Mouse (Mus musculus): Measurements from ENCODE around the gene Pofut1. TPM values are rescaled to one million over a fixed set of nuclear protein-coding genes. Genes with fewer than 3 reads are reported as not detected.
A peak's percentile ranks its signal among the peaks of the same experiment; 100 is the strongest.

Gene Pofut1
- polyA plus RNA-seq, 1 experiment from 2014 or later, result 6.6 TPM

GRCm38 (mm10) chr2:153238406-153238805 lies 2.9 kb upstream of the Pofut1 start:
- Histone ChIP-seq H3K4me3 (ENCODE audit: control insufficient read depth in 1 of 2, insufficient read depth in 1 of 2, low read depth in 1 of 2, low read length in 2 of 2) (no peak overlapping the region), H3K36me3 (ENCODE audit: control insufficient read depth, insufficient read depth, low read length) (peaks cover 35% of the 10 kb centered on the region), H3K4me1 (ENCODE audit: control insufficient read depth in 2 of 2, insufficient read depth in 2 of 2, low read length in 2 of 2) (peaks cover 9 to 37% of the 10 kb centered on the region in 2 experiments), H3K27ac (replicated peaks in 1 of 2; ENCODE audit: control insufficient read depth in 1 of 2, insufficient read depth in 1 of 2, low read depth in 2 of 2, low read length in 2 of 2) (peak overlapping the region in 1 of 2 experiments; percentile 95; a peak in 2 of 4 replicates), H3K4me2 (ENCODE audit: low read length) (peak overlapping the region; percentile 91), H3K9ac (ENCODE audit: low read length) (peak overlapping the region; percentile 99), H3K27me3 (ENCODE audit: control insufficient read depth, insufficient read depth, low read length) (no peaks in the 10 kb centered on the region), H3K9me3 (ENCODE audit: control insufficient read depth, low read length) (no peaks in the 10 kb centered on the region)
- no peak for ATAC-seq (ENCODE audit: insufficient number of reproducible peaks, insufficient read depth, low FRiP score, low read depth)
- 45% methylated on average over 2 of the region's 2 CpGs for WGBS

GRCm38 (mm10) chr2:153239021-153239859 lies 2.1 kb upstream of the Pofut1 start:
- WGBS, result 25% methylated on average over 7 of the region's 7 CpGs
- no peak for ATAC-seq (ENCODE audit: insufficient number of reproducible peaks, insufficient read depth, low FRiP score, low read depth)
- Histone ChIP-seq H3K27ac (replicated peaks in 1 of 2; ENCODE audit: control insufficient read depth in 1 of 2, insufficient read depth in 1 of 2, low read depth in 2 of 2, low read length in 2 of 2) (peak overlapping the region; percentile 83 to 95), H3K4me1 (ENCODE audit: control insufficient read depth in 2 of 2, insufficient read depth in 2 of 2, low read length in 2 of 2) (peaks cover 9 to 37% of the 10 kb centered on the region in 2 experiments), H3K4me2 (ENCODE audit: low read length) (peak overlapping the region; percentile 91), H3K4me3 (ENCODE audit: control insufficient read depth in 1 of 2, insufficient read depth in 1 of 2, low read depth in 1 of 2, low read length in 2 of 2) (peak overlapping the region; percentile 97 to 98), H3K27me3 (ENCODE audit: control insufficient read depth, insufficient read depth, low read length) (no peaks in the 10 kb centered on the region), H3K9ac (ENCODE audit: low read length) (peak overlapping the region; percentile 99), H3K9me3 (ENCODE audit: control insufficient read depth, low read length) (no peaks in the 10 kb centered on the region), H3K36me3 (ENCODE audit: control insufficient read depth, insufficient read depth, low read length) (peaks cover 29% of the 10 kb centered on the region)

GRCm38 (mm10) chr2:153239860-153240480 lies 1.4 kb upstream of the Pofut1 start:
- peak overlapping the region; percentile 99 for H3K9ac ChIP-seq (ENCODE audit: low read length)
- H3K36me3 ChIP-seq (ENCODE audit: control insufficient read depth, insufficient read depth, low read length), result peaks cover 29% of the 10 kb centered on the region
- H3K27ac ChIP-seq (replicated peaks in 1 of 2; ENCODE audit: control insufficient read depth in 1 of 2, insufficient read depth in 1 of 2, low read depth in 2 of 2, low read length in 2 of 2), result peak overlapping the region; percentile 90 to 95
- WGBS, result 2% methylated on average over 19 of the region's 22 CpGs
- no peak for ATAC-seq (ENCODE audit: insufficient number of reproducible peaks, insufficient read depth, low FRiP score, low read depth)
- H3K4me1 ChIP-seq (ENCODE audit: control insufficient read depth in 2 of 2, insufficient read depth in 2 of 2, low read length in 2 of 2), result peaks cover 9 to 37% of the 10 kb centered on the region in 2 experiments
- no peaks in the 10 kb centered on the region for H3K9me3 ChIP-seq (ENCODE audit: control insufficient read depth, low read length)
- peak overlapping the region; percentile 97 to 98 for H3K4me3 ChIP-seq (ENCODE audit: control insufficient read depth in 1 of 2, insufficient read depth in 1 of 2, low read depth in 1 of 2, low read length in 2 of 2)
- peak overlapping the region; percentile 91 for H3K4me2 ChIP-seq (ENCODE audit: low read length)
- H3K27me3 ChIP-seq (ENCODE audit: control insufficient read depth, insufficient read depth, low read length), result no peaks in the 10 kb centered on the region

GRCm38 (mm10) chr2:153240701-153241235 lies 565 bp upstream of the Pofut1 start:
- no peaks in the 10 kb centered on the region for H3K27me3 ChIP-seq (ENCODE audit: control insufficient read depth, insufficient read depth, low read length)
- peak overlapping the region; percentile 90 to 95 for H3K27ac ChIP-seq (replicated peaks in 1 of 2; ENCODE audit: control insufficient read depth in 1 of 2, insufficient read depth in 1 of 2, low read depth in 2 of 2, low read length in 2 of 2)
- peak overlapping the region; percentile 99 for H3K9ac ChIP-seq (ENCODE audit: low read length)
- peak; percentile 17 for ATAC-seq (ENCODE audit: insufficient number of reproducible peaks, insufficient read depth, low FRiP score, low read depth)
- peak overlapping the region; percentile 91 for H3K4me2 ChIP-seq (ENCODE audit: low read length)
- H3K36me3 ChIP-seq (ENCODE audit: control insufficient read depth, insufficient read depth, low read length), result peaks cover 29% of the 10 kb centered on the region
- H3K4me3 ChIP-seq (ENCODE audit: control insufficient read depth in 1 of 2, insufficient read depth in 1 of 2, low read depth in 1 of 2, low read length in 2 of 2), result peak overlapping the region; percentile 97 to 98
- H3K9me3 ChIP-seq (ENCODE audit: control insufficient read depth, low read length), result no peaks in the 10 kb centered on the region
- peaks cover 9 to 37% of the 10 kb centered on the region in 2 experiments for H3K4me1 ChIP-seq (ENCODE audit: control insufficient read depth in 2 of 2, insufficient read depth in 2 of 2, low read length in 2 of 2)
- WGBS, result 0% methylated on average over 17 of the region's 33 CpGs

- peak overlapping the region in 1 of 2 experiments; percentile 95; a peak in 1 of 4 replicates for H3K27ac ChIP-seq (replicated peaks in 1 of 2; ENCODE audit: control insufficient read depth in 1 of 2, insufficient read depth in 1 of 2, low read depth in 2 of 2, low read length in 2 of 2)
- WGBS, result 65% methylated on average over 6 of the region's 6 CpGs
- H3K9me3 ChIP-seq (ENCODE audit: control insufficient read depth, low read length), result no peaks in the 10 kb centered on the region
- no peaks in the 10 kb centered on the region for H3K27me3 ChIP-seq (ENCODE audit: control insufficient read depth, insufficient read depth, low read length)
- H3K4me2 ChIP-seq (ENCODE audit: low read length), result peak overlapping the region; percentile 84
- no peak for ATAC-seq (ENCODE audit: insufficient number of reproducible peaks, insufficient read depth, low FRiP score, low read depth)
- H3K4me1 ChIP-seq (ENCODE audit: control insufficient read depth in 2 of 2, insufficient read depth in 2 of 2, low read length in 2 of 2), result peaks cover 9 to 37% of the 10 kb centered on the region in 2 experiments
- H3K36me3 ChIP-seq (ENCODE audit: control insufficient read depth, insufficient read depth, low read length), result peaks cover 28% of the 10 kb centered on the region
- peak overlapping the region; percentile 99 for H3K9ac ChIP-seq (ENCODE audit: low read length)
- H3K4me3 ChIP-seq (ENCODE audit: control insufficient read depth in 1 of 2, insufficient read depth in 1 of 2, low read depth in 1 of 2, low read length in 2 of 2), result peak overlapping the region; percentile 97 to 98; a peak in 3 of 4 replicates
Measured at GRCm38 (mm10) chr2:153242156-153242555, 823 bp downstream of the Pofut1 start.

GRCm38 (mm10) chr2:153249751-153250150 lies 8.4 kb downstream of the Pofut1 start:
- Histone ChIP-seq H3K36me3 (ENCODE audit: control insufficient read depth, insufficient read depth, low read length) (peaks cover 66% of the 10 kb centered on the region), H3K4me2 (ENCODE audit: low read length) (no peak overlapping the region), H3K4me1 (ENCODE audit: control insufficient read depth in 2 of 2, insufficient read depth in 2 of 2, low read length in 2 of 2) (no peaks in the 10 kb centered on the region), H3K9me3 (ENCODE audit: control insufficient read depth, low read length) (no peaks in the 10 kb centered on the region), H3K4me3 (ENCODE audit: control insufficient read depth in 1 of 2, insufficient read depth in 1 of 2, low read depth in 1 of 2, low read length in 2 of 2) (no peak overlapping the region), H3K27me3 (ENCODE audit: control insufficient read depth, insufficient read depth, low read length) (no peaks in the 10 kb centered on the region), H3K9ac (ENCODE audit: low read length) (no peak overlapping the region), H3K27ac (replicated peaks in 1 of 2; ENCODE audit: control insufficient read depth in 1 of 2, insufficient read depth in 1 of 2, low read depth in 2 of 2, low read length in 2 of 2) (no peak overlapping the region)
- no peak for ATAC-seq (ENCODE audit: insufficient number of reproducible peaks, insufficient read depth, low FRiP score, low read depth)
- 77% methylated on average over 5 of the region's 5 CpGs for WGBS

- no peaks in the 10 kb centered on the region for H3K27me3 ChIP-seq (ENCODE audit: control insufficient read depth, insufficient read depth, low read length)
- H3K4me2 ChIP-seq (ENCODE audit: low read length), result no peak overlapping the region
- ATAC-seq (ENCODE audit: insufficient number of reproducible peaks, insufficient read depth, low FRiP score, low read depth), result no peak
- H3K9me3 ChIP-seq (ENCODE audit: control insufficient read depth, low read length), result no peaks in the 10 kb centered on the region
- H3K4me3 ChIP-seq (ENCODE audit: control insufficient read depth in 1 of 2, insufficient read depth in 1 of 2, low read depth in 1 of 2, low read length in 2 of 2), result no peak overlapping the region
- H3K36me3 ChIP-seq (ENCODE audit: control insufficient read depth, insufficient read depth, low read length), result peaks cover 27% of the 10 kb centered on the region
- no peak overlapping the region for H3K27ac ChIP-seq (replicated peaks in 1 of 2; ENCODE audit: control insufficient read depth in 1 of 2, insufficient read depth in 1 of 2, low read depth in 2 of 2, low read length in 2 of 2)
- 66% methylated on average over 2 of the region's 2 CpGs for WGBS
- no peak overlapping the region for H3K9ac ChIP-seq (ENCODE audit: low read length)
- H3K4me1 ChIP-seq (ENCODE audit: control insufficient read depth in 2 of 2, insufficient read depth in 2 of 2, low read length in 2 of 2), result peaks cover 3 to 18% of the 10 kb centered on the region in 2 experiments; a peak in 3 of 4 replicates
Measured at GRCm38 (mm10) chr2:153256604-153257003, 15.3 kb downstream of the Pofut1 start.
